Mouse (Mus musculus) forebrain, embryonic 16.5 days (tissue): ENCODE data around the gene Calr4. TPM values are rescaled to one million over a fixed set of nuclear protein-coding genes. Genes with fewer than 3 reads are reported as not detected.

Experiments
- ATAC-seq: fragments of 200-750 bp; cut with Nextera tagmentation; 2 replicates; pipeline ENCODE4 v1.8.0; 2017; ENCODE audit warnings: mild to moderate bottlenecking, moderate library complexity
- H3K27ac ChIP-seq: fragments of 300-500 bp; sonication (generic); 2 replicates; pipeline ENCODE4 v1.5.1; 2014; ENCODE audit warnings: low read length, control low read depth
- H3K27me3 ChIP-seq: fragments of 300-500 bp; sonication (generic); replicated peaks from 2 replicates; pipeline ENCODE4 v1.6.1; 2014; ENCODE audit warnings: low read length; ENCODE audit not compliant: control insufficient read depth, insufficient read depth
- H3K36me3 ChIP-seq: fragments of 300-500 bp; sonication (generic); 2 replicates; pipeline ENCODE4 v1.6.1; 2014; ENCODE audit not compliant: control insufficient read depth, insufficient read depth
- H3K4me1 ChIP-seq: fragments of 300-500 bp; sonication (generic); replicated peaks from 2 replicates; pipeline ENCODE4 v1.6.1; 2014; ENCODE audit warnings: low read length; ENCODE audit not compliant: control insufficient read depth, insufficient read depth
- H3K4me2 ChIP-seq: fragments of 300-500 bp; sonication (generic); 2 replicates; pipeline ENCODE4 v1.6.1; 2014; ENCODE audit warnings: mild to moderate bottlenecking, low read length, control low read depth
- H3K4me3 ChIP-seq: fragments of 300-500 bp; sonication (generic); replicated peaks from 2 replicates; pipeline ENCODE4 v1.5.1; 2014; ENCODE audit warnings: mild to moderate bottlenecking, low read length, control low read depth
- H3K9ac ChIP-seq: fragments of 300-500 bp; sonication (generic); replicated peaks from 2 replicates; pipeline ENCODE4 v1.6.1; 2014; ENCODE audit warnings: low read depth, low read length, control low read depth
- H3K9me3 ChIP-seq: fragments of 300-500 bp; sonication (generic); 2 replicates; pipeline ENCODE4 v1.6.1; 2016; ENCODE audit warnings: low read length; ENCODE audit not compliant: control insufficient read depth
- WGBS: fragments of 180-500 bp; shearing (Covaris S2); extraction: QIAGEN DNeasy Blood & Tissue Kit; methylation state at CpG from one replicate; pipeline ENCODE4 v1.1.7; 2014; 5-methylcytosine and 5-hydroxymethylcytosine counted together
- polyA plus RNA-seq: library from polyadenylated mRNA; unstranded; fragments of >200 nt; fragmentation: Nextera tagmentation; extraction: Ambion mirVana; gene quantifications from 2 replicates; pipeline ENCODE4 v1.2.1, GENCODE M21; 2015

The Calr4 gene
- polyA plus RNA-seq, 1 experiment from 2014 or later, result 0.44 TPM

DNA sequence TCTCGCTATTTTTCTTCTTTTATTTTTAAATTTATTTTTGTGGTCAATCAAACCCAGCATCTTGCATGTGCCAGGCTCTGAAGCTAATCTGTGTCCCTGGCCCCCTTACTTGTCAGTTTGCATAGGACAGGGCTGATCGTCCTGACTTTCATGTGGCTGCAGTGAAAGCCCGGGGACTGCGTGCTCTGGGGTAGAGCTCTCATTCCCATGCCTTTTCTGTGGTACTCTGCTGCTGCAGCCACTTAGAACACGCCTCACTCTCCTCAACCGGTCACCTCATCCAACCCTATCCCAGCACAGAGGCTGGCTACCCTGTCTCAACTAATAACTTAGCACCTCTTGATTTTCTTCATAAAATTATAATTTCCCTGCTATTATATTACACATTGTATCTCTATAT lies 8.7 kb upstream of the Calr4 start:
- no peak overlapping the region for H3K4me3 ChIP-seq
- peak; percentile 69 for ATAC-seq
- peak overlapping the region; percentile 58 for H3K27ac ChIP-seq
- H3K4me2 ChIP-seq, result no peak overlapping the region
- WGBS, result 41% methylated on average over 6 of the region's 6 CpGs
- no peak overlapping the region for H3K9ac ChIP-seq
- no peaks in the 10 kb centered on the region for H3K9me3 ChIP-seq
- H3K27me3 ChIP-seq, result no peaks in the 10 kb centered on the region
- no peaks in the 10 kb centered on the region for H3K36me3 ChIP-seq
- peaks cover 15% of the 10 kb centered on the region for H3K4me1 ChIP-seq

GRCm38 (mm10) chr4:109226071-109226470 lies 8.2 kb upstream of the Calr4 start:
- no peak overlapping the region for H3K4me2 ChIP-seq
- H3K27ac ChIP-seq, result no peak overlapping the region; the same call in 1 of the 2 replicates
- H3K27me3 ChIP-seq, result no peaks in the 10 kb centered on the region
- H3K9ac ChIP-seq, result no peak overlapping the region
- 60% methylated on average over 5 of the region's 5 CpGs for WGBS
- no peak for ATAC-seq
- H3K9me3 ChIP-seq, result no peaks in the 10 kb centered on the region
- no peaks in the 10 kb centered on the region for H3K36me3 ChIP-seq
- H3K4me3 ChIP-seq, result no peak overlapping the region
- H3K4me1 ChIP-seq, result peaks cover 15% of the 10 kb centered on the region

DNA sequence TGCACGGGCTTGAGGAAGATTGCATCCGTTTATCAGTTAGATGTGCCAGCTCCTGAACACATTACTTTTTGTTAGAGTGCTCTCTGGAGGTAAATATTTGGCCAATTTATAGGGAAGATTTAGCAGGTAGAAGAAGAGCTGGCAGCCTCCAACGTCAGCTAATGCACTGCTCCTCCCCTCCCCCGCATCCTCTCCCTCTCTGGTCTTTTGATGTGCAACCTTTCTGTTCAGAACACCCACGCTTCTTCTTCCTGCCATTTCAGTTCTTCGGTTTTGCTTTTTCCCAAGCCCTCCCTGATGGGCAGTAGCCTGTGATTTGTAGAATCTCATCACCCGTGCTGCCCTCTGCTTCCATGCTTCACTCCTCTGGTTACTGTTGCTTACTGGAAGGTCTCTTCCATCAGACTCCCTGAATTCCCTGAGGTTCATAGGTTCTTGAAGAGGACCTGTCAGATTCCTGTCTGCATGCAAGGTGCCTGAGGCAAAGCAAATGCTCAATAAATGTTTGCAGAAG lies 4.5 kb upstream of the Calr4 start:
- Histone ChIP-seq H3K36me3 (no peaks in the 10 kb centered on the region), H3K4me2 (no peak overlapping the region), H3K4me3 (no peak overlapping the region), H3K4me1 (peaks cover 13% of the 10 kb centered on the region), H3K9ac (no peak overlapping the region), H3K27ac (no peak overlapping the region), H3K9me3 (no peaks in the 10 kb centered on the region), H3K27me3 (no peaks in the 10 kb centered on the region)
- WGBS, result 61% methylated on average over 7 of the region's 7 CpGs
- no peak for ATAC-seq

- no peaks in the 10 kb centered on the region for H3K9me3 ChIP-seq
- H3K36me3 ChIP-seq, result no peaks in the 10 kb centered on the region
- 53% methylated on average over 9 of the region's 9 CpGs for WGBS
- no peak overlapping the region for H3K4me2 ChIP-seq
- H3K27me3 ChIP-seq, result no peaks in the 10 kb centered on the region
- H3K27ac ChIP-seq, result no peak overlapping the region
- no peak for ATAC-seq
- H3K4me3 ChIP-seq, result no peak overlapping the region
- H3K4me1 ChIP-seq, result peaks cover 6% of the 10 kb centered on the region
- H3K9ac ChIP-seq, result no peak overlapping the region
Observed at GRCm38 (mm10) chr4:109234806-109235350, 593 bp downstream of the Calr4 start.

DNA sequence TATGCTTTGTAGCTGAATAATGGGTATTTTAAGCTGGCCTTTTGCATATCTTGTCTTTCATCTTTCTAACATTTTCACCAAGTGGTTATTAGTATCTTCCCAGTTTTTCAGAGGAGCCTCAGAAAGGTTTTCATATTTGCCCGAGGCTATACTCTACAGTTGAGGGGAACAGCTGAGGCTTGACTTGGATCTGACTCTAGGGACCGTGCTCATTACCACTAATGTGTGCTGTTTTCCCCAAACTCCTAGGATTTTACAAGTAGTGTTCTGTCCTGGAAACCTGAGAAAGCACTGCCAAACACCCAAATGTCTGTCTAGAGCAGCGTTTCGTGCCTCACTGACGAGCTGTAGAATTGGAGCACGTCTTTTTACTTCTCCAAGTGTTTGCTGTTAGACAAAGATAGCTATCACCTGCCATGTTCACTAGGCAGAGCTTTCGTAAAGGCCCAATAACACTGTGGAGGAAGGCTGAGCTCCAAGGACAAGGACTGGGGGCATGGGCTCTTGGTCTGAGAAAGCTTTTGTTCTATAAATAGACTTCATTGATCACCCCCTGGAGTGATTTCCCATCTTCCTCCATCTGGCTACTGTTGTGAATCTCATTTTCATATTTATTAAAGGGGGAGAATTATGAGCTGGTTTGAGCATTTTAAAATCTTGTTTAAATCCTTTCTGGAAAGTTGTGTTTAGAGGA lies 2.0 kb downstream of the Calr4 start:
- 58% methylated on average over 7 of the region's 7 CpGs for WGBS
- Histone ChIP-seq H3K27ac (no peak overlapping the region), H3K9me3 (no peaks in the 10 kb centered on the region), H3K4me2 (no peak overlapping the region), H3K36me3 (no peaks in the 10 kb centered on the region), H3K4me1 (peaks cover 6% of the 10 kb centered on the region), H3K4me3 (no peak overlapping the region), H3K27me3 (no peaks in the 10 kb centered on the region), H3K9ac (no peak overlapping the region)
- no peak for ATAC-seq

- 0 out of 2 replicates have a peak, but pooled peaks have one; percentile 36 for ATAC-seq
- Histone ChIP-seq H3K27me3 (no peaks in the 10 kb centered on the region), H3K36me3 (no peaks in the 10 kb centered on the region), H3K9ac (no peak overlapping the region), H3K4me1 (peaks cover 6% of the 10 kb centered on the region), H3K9me3 (no peaks in the 10 kb centered on the region), H3K4me3 (no peak overlapping the region), H3K4me2 (no peak overlapping the region), H3K27ac (no peak overlapping the region)
- 69% methylated on average over 24 of the region's 24 CpGs for WGBS
Observed at GRCm38 (mm10) chr4:109238428-109239268, 4.4 kb downstream of the Calr4 start.

DNA sequence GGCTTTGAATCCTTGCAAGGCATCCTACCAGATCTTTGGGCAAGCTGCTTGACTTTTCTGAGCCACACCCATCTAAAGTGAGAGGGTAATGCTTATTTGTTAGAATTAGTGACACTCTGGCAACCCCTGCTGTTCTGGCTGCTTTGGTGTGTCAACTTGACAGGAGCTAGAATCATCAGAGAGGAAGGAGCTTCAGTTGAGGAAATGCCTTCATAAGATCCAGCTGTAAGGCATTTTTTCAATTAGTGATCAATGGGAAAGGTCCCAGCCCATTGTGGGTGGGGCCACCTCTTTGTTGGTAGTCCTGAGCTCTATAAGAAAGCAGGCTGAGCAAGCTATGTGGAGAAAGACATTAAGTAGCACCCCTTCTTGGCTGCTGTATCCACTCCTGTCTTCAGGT lies 6.9 kb downstream of the Calr4 start:
- no peaks in the 10 kb centered on the region for H3K36me3 ChIP-seq
- no peak overlapping the region for H3K4me3 ChIP-seq
- peaks cover 6% of the 10 kb centered on the region for H3K4me1 ChIP-seq
- no peaks in the 10 kb centered on the region for H3K27me3 ChIP-seq
- H3K9ac ChIP-seq, result no peak overlapping the region
- no peaks in the 10 kb centered on the region for H3K9me3 ChIP-seq
- no peak overlapping the region for H3K27ac ChIP-seq
- no peak for ATAC-seq
- H3K4me2 ChIP-seq, result no peak overlapping the region

- WGBS, result 44% methylated on average over 4 of the region's 4 CpGs
- H3K27me3 ChIP-seq, result no peaks in the 10 kb centered on the region
- H3K4me3 ChIP-seq, result no peak overlapping the region
- H3K9ac ChIP-seq, result no peak overlapping the region
- no peaks in the 10 kb centered on the region for H3K36me3 ChIP-seq
- H3K4me2 ChIP-seq, result no peak overlapping the region
- H3K27ac ChIP-seq, result no peak overlapping the region
- H3K4me1 ChIP-seq, result no peaks in the 10 kb centered on the region
- H3K9me3 ChIP-seq, result no peaks in the 10 kb centered on the region
- 0 out of 2 replicates have a peak, but pooled peaks have one; percentile 33 for ATAC-seq
Observed at GRCm38 (mm10) chr4:109241934-109242333, 7.6 kb downstream of the Calr4 start.

DNA sequence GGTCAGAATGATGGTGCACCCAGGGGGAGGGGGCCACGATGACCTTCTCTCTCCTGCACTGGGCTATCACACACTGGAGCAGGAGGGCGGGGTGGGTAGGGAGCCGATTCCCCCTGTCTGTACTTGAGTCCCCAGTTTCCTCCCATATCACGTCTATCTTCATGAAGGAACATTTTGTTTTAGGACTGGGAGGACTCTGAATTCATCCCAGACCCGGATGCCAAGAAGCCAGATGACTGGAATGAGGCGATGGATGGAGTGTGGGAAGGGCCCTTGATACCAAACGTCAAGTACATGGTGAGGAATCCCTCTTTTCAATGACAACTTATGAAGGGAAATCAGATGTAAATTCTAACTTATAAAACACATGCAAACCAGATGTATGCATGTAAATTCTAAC lies 10.2 kb downstream of the Calr4 start:
- H3K4me3 ChIP-seq, result no peak overlapping the region
- H3K4me2 ChIP-seq, result no peak overlapping the region
- H3K4me1 ChIP-seq, result no peaks in the 10 kb centered on the region
- H3K9ac ChIP-seq, result no peak overlapping the region
- WGBS, result 89% methylated on average over 7 of the region's 7 CpGs
- no peak for ATAC-seq
- H3K36me3 ChIP-seq, result no peaks in the 10 kb centered on the region
- no peak overlapping the region for H3K27ac ChIP-seq
- H3K27me3 ChIP-seq, result no peaks in the 10 kb centered on the region
- no peaks in the 10 kb centered on the region for H3K9me3 ChIP-seq
